Mouse (Mus musculus): ENCODE measurements around the gene Fance. TPM values are rescaled to one million over a fixed set of nuclear protein-coding genes. Genes with fewer than 3 reads are reported as not detected.

The Fance gene
- total RNA-seq (2023; ENCODE audit: inconsistent age) = 32.7 to 41.5 TPM (median 36.3 TPM) in 4 replicates

DNA sequence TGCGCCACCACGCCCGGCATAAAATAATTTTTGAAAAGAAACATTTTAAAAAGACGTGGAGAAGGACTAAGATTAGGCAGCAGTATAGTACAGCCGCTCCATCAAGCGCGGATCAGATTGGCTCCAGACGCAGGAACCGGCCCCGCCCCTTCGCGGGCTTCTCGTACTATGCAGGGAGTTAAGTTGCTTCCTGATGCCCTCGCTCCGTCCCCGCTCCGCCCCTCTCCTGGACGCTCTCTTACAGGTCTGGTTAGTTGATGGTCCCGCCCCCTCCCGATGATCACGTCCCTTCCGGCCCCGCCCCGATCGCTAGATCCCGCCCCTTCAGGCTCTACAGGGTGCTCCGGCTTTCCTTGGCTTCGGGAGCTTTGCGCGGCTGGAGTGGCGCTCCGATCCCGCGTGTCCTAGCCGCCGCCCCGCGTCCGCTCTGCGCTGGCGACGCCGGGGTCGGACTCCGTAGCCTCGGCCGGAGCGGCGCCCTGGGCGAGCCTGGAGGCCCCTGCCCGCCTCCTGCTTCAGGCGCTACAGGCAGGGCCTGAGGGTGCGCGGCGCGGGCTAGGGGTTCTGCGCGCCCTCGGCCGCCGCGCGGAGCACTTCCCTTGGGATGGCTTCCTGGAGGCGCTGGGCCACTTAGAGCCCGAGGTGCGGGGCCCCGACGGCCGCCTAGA lies at the start of gene Fance:
Gene Fance, plus strand, starts transcription at position 308 of the 668 bp plus-strand sequence.

DNA sequence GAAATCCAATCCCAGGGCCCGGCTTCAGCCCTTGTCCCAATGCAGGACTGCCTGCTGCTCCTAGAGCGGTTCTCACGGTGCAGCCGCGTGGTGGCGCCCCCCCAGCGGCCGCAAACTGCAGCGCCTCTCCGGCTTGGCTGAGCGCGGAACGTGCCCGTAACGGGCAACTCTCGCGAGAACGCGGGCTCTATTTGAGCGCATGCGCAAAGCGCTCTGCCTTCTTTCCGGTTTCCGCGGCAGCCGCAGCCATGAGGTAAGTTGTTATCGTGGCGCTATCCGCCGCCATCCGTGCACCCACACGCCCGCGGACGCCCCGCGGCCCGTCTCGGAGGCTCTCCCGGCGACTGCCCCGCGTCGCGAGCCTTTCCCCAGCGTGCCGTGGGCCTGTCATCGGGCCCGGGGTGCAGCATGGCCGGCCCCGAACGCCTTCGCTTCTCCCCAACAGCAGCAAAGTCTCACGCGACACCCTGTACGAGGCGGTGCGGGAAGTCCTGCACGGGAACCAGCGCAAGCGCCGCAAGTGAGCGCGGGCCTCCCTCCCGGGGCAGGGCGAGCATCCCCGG lies 15.1 kb downstream of the Fance start, which contains the start of gene Rpl10a:
Gene Rpl10a, plus strand, starts transcription at position 106 of the 563 bp plus-strand sequence.

DNA sequence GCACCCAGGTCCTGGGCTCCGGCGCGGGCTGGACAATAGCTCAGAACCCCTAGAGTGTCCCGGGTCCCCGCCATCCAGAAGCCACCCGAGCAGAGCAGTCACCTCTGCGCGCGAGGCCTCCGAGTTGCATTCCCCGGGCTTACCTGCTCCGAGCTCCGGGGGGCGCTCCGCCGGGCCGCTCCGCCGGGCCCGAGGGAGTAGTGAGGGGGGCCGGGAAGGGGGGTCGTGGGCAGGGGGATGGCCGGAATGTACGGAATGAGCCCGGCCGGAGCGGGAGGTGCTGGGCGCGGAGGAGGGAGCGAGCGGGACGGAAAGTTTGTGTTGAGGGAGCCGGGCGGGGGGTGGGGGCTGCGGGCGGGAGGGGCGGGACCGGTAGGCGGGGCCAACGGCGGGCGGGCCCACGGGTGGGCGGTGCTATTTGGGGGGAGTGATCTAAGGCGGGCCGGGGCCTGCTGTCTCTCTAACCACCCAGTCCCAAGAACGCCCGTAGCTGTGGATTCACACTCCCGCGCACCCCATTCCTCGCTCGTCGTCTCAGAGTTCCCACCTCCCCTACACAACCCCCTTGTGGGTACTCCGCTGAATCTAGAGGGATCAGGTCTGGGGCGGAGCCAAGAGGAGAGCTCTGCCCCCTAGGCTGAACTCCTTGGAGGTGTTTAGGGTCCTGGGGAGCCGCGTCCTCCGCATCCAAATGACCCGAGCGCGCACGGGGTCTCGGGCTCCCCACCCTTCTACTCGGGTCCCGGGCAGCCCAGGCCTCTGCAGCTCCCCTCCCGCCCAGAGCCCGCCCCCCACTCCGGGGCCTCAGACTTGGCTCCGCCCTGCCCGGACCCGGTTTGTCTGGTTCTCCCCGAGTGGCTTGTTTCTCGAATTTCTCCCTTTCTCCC lies 37.4 kb downstream of the Fance start, which contains the start of gene Tead3:
Gene Tead3, minus strand, starts transcription at position 352 of the 887 bp plus-strand sequence.

DNA sequence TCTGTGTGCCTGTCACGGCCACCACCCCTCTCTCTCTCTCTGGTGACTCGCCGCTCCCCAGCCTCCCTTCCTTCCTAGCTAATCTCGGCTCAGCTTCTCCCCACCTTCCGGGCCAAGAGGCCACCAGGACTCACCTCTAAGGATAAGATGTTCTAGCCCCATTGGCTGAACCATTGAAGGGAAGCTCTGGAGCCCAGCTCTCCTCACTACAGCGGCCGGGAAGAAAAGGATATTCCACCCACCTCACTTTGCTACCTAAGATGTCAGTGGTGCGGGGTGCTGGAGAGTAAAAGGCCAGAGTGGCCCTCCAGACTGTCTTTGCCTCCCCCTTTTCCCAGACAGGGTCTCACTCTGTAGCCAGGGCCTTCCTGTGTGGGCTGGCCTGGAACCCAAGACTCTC lies 51.8 kb downstream of the Fance start, which contains the start of gene Tulp1:
Gene Tulp1, minus strand, starts transcription at position 101 of the 400 bp plus-strand sequence.

Other genes starting within 250 kb of the Fance start
- gene Tcp11, start 232.9 kb upstream of the Fance start, total RNA-seq (2023; ENCODE audit: inconsistent age) = 5.1 to 7.3 TPM (median 6.1 TPM) in 4 replicates
- not detected in 4 replicates for gene Scube3, start 171.4 kb upstream of the Fance start, total RNA-seq (2023; ENCODE audit: inconsistent age)
- gene Zfp523, start 136.4 kb upstream of the Fance start, total RNA-seq (2023; ENCODE audit: inconsistent age) = 13.8 to 18.7 TPM (median 16.1 TPM) in 4 replicates
- 73.8 to 93.7 TPM (median 87.3 TPM) in 4 replicates for gene Def6, start 105.7 kb upstream of the Fance start, total RNA-seq (2023; ENCODE audit: inconsistent age)
- 23.1 to 29.8 TPM (median 26.4 TPM) in 4 replicates for gene Ppard, start 80.8 kb upstream of the Fance start, total RNA-seq (2023; ENCODE audit: inconsistent age)
- 1,518 to 1,751 TPM (median 1,582 TPM) in 4 replicates for gene Rpl10a, start 15.0 kb downstream of the Fance start, total RNA-seq (2023; ENCODE audit: inconsistent age)
- not detected in 4 replicates for gene Tead3, start 37.3 kb downstream of the Fance start, total RNA-seq (2023; ENCODE audit: inconsistent age)
- gene Tulp1, start 51.7 kb downstream of the Fance start, total RNA-seq (2023; ENCODE audit: inconsistent age) = 0.57 TPM in 1 of 4 replicates, not detected in the others
- gene Fkbp5, start 204.0 kb downstream of the Fance start, total RNA-seq (2023; ENCODE audit: inconsistent age) = 22.0 to 39.4 TPM (median 24.6 TPM) in 4 replicates
- not detected in 4 replicates for gene Armc12, start 217.3 kb downstream of the Fance start, total RNA-seq (2023; ENCODE audit: inconsistent age)
- not detected in 4 replicates for gene Clpsl2, start 235.9 kb downstream of the Fance start, total RNA-seq (2023; ENCODE audit: inconsistent age)
- 1.3 TPM in 1 of 4 replicates, not detected in the others for gene Clps, start 247.2 kb downstream of the Fance start, total RNA-seq (2023; ENCODE audit: inconsistent age)

All from B cell, adult (primary cell).